Comparison of ENCODE assay signal across 8 mouse cellular contexts in genomic region chr7:49120935-49121691, GRCm38 (mm10).
DNase-seq lines count a peak whose midpoint lies in the region; ATAC-seq and TF ChIP-seq lines count a peak whose summit lies in the region.

No protein-coding gene starts in this region.

- H3K9ac ChIP-seq in ES-E14 (ENCODE audit: insufficient read depth, low read depth, low read length, poor library complexity, severe bottlenecking), result no peak overlapping the region
- no peak overlapping the region for H3K9ac ChIP-seq in lung, embryonic 15.5 days

- peak overlapping the region; percentile 39 for H3K4me2 ChIP-seq in lung, embryonic 15.5 days

- WGBS in lung, embryonic 15.5 days, result 34% methylated on average over 20 of the region's 20 CpGs

- H3K27ac ChIP-seq in ES-E14 (ENCODE audit: insufficient read depth, low read depth, low read length, poor library complexity, severe bottlenecking), result no peak overlapping the region
- no peak overlapping the region for H3K27ac ChIP-seq in lung, embryonic 15.5 days

- H3K9me3 ChIP-seq in ES-E14 (ENCODE audit: control insufficient read depth, insufficient read depth, low read depth, low read length), result no peaks in the 10 kb centered on the region
- no peaks in the 10 kb centered on the region for H3K9me3 ChIP-seq in lung, embryonic 15.5 days

- no peak overlapping the region for H3K4me3 ChIP-seq in ES-E14 (ENCODE audit: insufficient read depth in 1 of 2, low read depth in 1 of 2, low read length in 2 of 2, poor library complexity in 1 of 2, severe bottlenecking in 1 of 2)
- no peak overlapping the region for H3K4me3 ChIP-seq in lung, embryonic 15.5 days

- ATAC-seq in frontal cortex, adult (ENCODE audit: low TSS enrichment), result peak; percentile 72
- ATAC-seq in hematopoietic stem cell, adult 5-6 weeks (replicated peaks in 1 of 2; ENCODE audit: insufficient read depth in 1 of 2, low FRiP score in 2 of 2, low TSS enrichment in 1 of 2, low read depth in 1 of 2, poor library complexity in 2 of 2, severe bottlenecking in 2 of 2), result peak; percentile 74 to 85
- peak; percentile 65 for ATAC-seq in lung, embryonic 15.5 days (ENCODE audit: borderline replicate concordance, extremely low read depth, low FRiP score, low TSS enrichment)

- no peaks in the 10 kb centered on the region for H3K4me1 ChIP-seq in ES-E14 (ENCODE audit: control insufficient read depth in 2 of 2, insufficient read depth in 2 of 2, low read length in 2 of 2, poor library complexity in 1 of 2)
- H3K4me1 ChIP-seq in lung, embryonic 15.5 days, result peaks cover 17% of the 10 kb centered on the region

- DNase-seq in ES-E14 (ENCODE audit: low read depth, low spot score), result peak; percentile 36
- DNase-seq in cerebellum, adult 8-10 months, result peak; percentile 94
- peak; percentile 77 to 92 for DNase-seq in layer of hippocampus, adult 8-10 months (ENCODE audit: low spot score in 2 of 2)
- peak; percentile 87 for DNase-seq in ovary, postnatal 36 days (ENCODE audit: low spot score)
- DNase-seq in thymus, postnatal 14 days, result peak; percentile 80

- H3K27me3 ChIP-seq in lung, embryonic 15.5 days, result peaks cover 22% of the 10 kb centered on the region

- in situ Hi-C loops in ES-E14 (cut with MboI; ENCODE audit: low sequenced_read_pairs in 2 of 2, unreplicated experiment in 2 of 2), result loop anchor here (5.0 to 10.0 kb wide), 2 partner anchors 366 to 369 kb away; no protein-coding TSS in a partner anchor

- H3K36me3 ChIP-seq in ES-E14 (ENCODE audit: control insufficient read depth, insufficient read depth, low read length, poor library complexity, severe bottlenecking), result no peaks in the 10 kb centered on the region
- H3K36me3 ChIP-seq in lung, embryonic 15.5 days, result no peaks in the 10 kb centered on the region

TF ChIP-seq in ES-E14, 5 proteins besides CTCF, POLR2A, EP300 and RAD21:
- TF ChIP-seq CHD2 (IDR thresholded peaks at IDR 0.05; ENCODE audit: low read depth, low read length), result no peak
- peak; percentile 84 for TF ChIP-seq ZC3H11A (IDR thresholded peaks at IDR 0.05; ENCODE audit: borderline replicate concordance, low read depth, low read length)

Comparison
In these comparisons a context has a peak if more than half of its experiments do, and no peak if none do; other contexts are left out.
1. DNase-seq: peak in every context shown above with its lines; median percentile 94 in cerebellum, adult 8-10 months; 87 in ovary, postnatal 36 days; 84 in layer of hippocampus, adult 8-10 months; 80 in thymus, postnatal 14 days; 36 in ES-E14.